Mouse (Mus musculus): Measurements from ENCODE around the gene Kirrel3. TPM values are rescaled to one million over a fixed set of nuclear protein-coding genes. Genes with fewer than 3 reads are reported as not detected.

The Kirrel3 gene
- polyA plus RNA-seq, 1 experiment from 2014 or later, result 2.3 TPM

DNA sequence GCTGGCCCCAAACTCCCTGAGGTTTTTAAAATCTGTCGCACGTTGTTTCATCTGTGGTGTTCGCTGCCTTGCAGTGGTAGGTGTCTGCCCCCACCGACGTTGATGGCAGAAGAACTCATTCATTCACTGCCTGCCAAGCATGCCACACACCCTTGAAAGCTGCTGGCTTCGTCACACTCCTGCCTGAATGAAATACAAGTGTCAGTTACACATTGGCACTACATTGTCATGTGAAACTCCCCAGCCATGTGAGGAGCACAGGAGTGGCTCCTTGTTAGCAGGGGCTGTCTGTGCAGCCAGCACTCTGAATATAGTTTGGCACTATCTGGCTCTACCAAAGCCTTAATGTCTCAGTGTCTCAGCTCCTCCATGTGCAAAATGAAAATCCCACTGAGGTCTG, 246.8 kb downstream of the Kirrel3 start:
- no peak for ATAC-seq (ENCODE audit: insufficient read depth, low FRiP score)
- no peak overlapping the region for H3K4me2 ChIP-seq (ENCODE audit: low read depth, low read length)
- H3K4me1 ChIP-seq (ENCODE audit: control insufficient read depth, insufficient read depth, low read length), result no peaks in the 10 kb centered on the region
- no peak overlapping the region for H3K9ac ChIP-seq (ENCODE audit: low read length)
- WGBS, result 59% methylated on average over 6 of the region's 6 CpGs
- H3K36me3 ChIP-seq (ENCODE audit: control insufficient read depth, insufficient read depth, low read length), result no peaks in the 10 kb centered on the region
- no peaks in the 10 kb centered on the region for H3K9me3 ChIP-seq (replicated peaks; ENCODE audit: control insufficient read depth, low read length)
- no peak overlapping the region for H3K4me3 ChIP-seq (replicated peaks; ENCODE audit: low read length)
- H3K27ac ChIP-seq (ENCODE audit: low read length), result no peak overlapping the region
- no peaks in the 10 kb centered on the region for H3K27me3 ChIP-seq (ENCODE audit: control insufficient read depth, insufficient read depth, low read length)

DNA sequence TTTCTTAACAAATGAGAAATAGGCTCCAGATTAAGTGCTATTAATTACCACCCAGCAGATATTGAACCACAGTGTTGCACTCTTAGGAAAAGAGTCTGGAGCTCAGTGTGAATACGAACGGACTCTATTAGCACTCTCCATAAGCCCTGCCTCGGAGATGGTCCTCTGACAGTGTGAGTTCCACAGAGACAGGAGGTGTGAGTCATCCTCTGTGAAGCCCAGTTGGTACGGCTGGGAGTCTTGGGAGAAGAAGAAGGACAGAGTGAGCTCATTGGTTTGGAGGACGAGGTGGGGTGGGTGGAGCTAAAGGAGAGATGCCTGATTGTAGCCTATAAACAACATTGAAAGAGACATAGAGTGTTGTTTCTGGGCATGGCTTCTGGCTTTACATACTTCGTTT, 247.9 kb downstream of the Kirrel3 start:
- ATAC-seq (ENCODE audit: insufficient read depth, low FRiP score), result no peak
- Histone ChIP-seq H3K4me2 (ENCODE audit: low read depth, low read length) (no peak overlapping the region), H3K4me1 (ENCODE audit: control insufficient read depth, insufficient read depth, low read length) (no peaks in the 10 kb centered on the region), H3K9me3 (replicated peaks; ENCODE audit: control insufficient read depth, low read length) (no peaks in the 10 kb centered on the region), H3K36me3 (ENCODE audit: control insufficient read depth, insufficient read depth, low read length) (no peaks in the 10 kb centered on the region), H3K27me3 (ENCODE audit: control insufficient read depth, insufficient read depth, low read length) (no peaks in the 10 kb centered on the region), H3K4me3 (replicated peaks; ENCODE audit: low read length) (no peak overlapping the region), H3K9ac (ENCODE audit: low read length) (no peak overlapping the region), H3K27ac (ENCODE audit: low read length) (no peak overlapping the region)
- 62% methylated on average over 6 of the region's 6 CpGs for WGBS

DNA sequence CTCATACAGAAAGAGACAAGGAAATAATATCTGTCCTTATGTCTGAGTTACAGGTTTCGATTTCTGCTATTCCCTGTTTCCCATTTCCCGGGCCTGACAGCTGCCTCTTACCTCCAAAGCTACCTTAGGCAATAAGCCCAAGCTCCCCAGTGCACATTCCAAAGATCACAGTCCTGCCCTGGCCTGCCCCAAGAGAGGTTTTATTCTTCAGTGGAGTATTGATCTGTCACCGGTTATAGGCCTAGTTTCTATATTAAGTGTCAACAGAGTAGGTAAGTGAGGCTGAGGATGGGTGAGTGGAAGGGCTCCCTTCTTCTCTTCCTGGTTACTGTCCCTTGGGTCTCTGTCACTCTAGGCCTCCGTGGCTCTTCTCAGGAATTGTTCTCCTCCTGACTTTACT, 249.3 kb downstream of the Kirrel3 start:
- Histone ChIP-seq H3K36me3 (ENCODE audit: control insufficient read depth, insufficient read depth, low read length) (no peaks in the 10 kb centered on the region), H3K27me3 (ENCODE audit: control insufficient read depth, insufficient read depth, low read length) (no peaks in the 10 kb centered on the region), H3K4me1 (ENCODE audit: control insufficient read depth, insufficient read depth, low read length) (no peaks in the 10 kb centered on the region), H3K9me3 (replicated peaks; ENCODE audit: control insufficient read depth, low read length) (no peaks in the 10 kb centered on the region), H3K9ac (ENCODE audit: low read length) (no peak overlapping the region), H3K4me3 (replicated peaks; ENCODE audit: low read length) (no peak overlapping the region), H3K27ac (ENCODE audit: low read length) (no peak overlapping the region), H3K4me2 (ENCODE audit: low read depth, low read length) (no peak overlapping the region)
- 70% methylated on average over 4 of the region's 4 CpGs for WGBS
- ATAC-seq (ENCODE audit: insufficient read depth, low FRiP score), result no peak

DNA sequence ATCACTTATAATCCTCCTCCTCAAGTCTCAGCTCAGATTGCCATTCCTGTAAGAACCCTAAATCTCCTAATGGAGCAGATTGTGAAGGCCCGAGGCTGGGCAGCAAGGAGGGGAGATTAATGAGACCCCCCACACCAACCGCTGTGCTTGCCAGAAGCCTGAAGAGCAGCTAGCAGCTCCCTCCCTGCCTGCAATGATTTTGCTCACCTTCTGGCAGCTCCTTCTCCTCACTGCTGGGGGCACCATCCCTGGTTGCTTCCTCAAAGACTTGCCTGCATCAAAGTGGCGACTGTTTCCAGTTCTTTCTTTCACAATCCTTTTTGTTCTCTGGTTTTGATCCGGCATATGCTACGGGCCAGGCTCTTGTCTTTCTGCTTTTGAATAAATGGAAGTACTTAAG, 253.7 kb downstream of the Kirrel3 start:
- 61% methylated on average over 5 of the region's 5 CpGs for WGBS
- no peaks in the 10 kb centered on the region for H3K9me3 ChIP-seq (replicated peaks; ENCODE audit: control insufficient read depth, low read length)

DNA sequence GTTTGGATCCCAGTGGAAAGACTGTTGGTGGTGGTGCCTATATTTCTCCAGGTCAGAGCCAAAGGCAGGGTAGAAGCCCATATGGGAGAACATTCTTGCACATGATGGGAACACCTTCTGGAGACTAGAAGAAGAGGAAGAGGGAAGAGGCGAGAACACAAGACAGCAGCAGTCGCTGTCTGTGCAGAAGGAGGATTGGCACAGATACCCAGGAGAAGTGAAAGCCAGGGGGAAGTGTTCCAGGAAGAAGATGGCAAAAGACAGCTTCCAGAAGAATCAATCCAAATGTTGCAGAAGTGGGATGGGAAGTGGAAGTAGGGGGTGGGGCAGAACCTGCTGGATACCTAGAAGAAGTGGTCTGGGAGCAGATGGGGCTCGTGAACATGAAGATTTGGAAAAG, 255.1 kb downstream of the Kirrel3 start:
- Histone ChIP-seq H3K4me1 (ENCODE audit: control insufficient read depth, insufficient read depth, low read length) (no peaks in the 10 kb centered on the region), H3K9ac (ENCODE audit: low read length) (no peak overlapping the region), H3K27me3 (ENCODE audit: control insufficient read depth, insufficient read depth, low read length) (no peaks in the 10 kb centered on the region), H3K4me3 (replicated peaks; ENCODE audit: low read length) (no peak overlapping the region), H3K4me2 (ENCODE audit: low read depth, low read length) (no peak overlapping the region), H3K9me3 (replicated peaks; ENCODE audit: control insufficient read depth, low read length) (no peaks in the 10 kb centered on the region), H3K36me3 (ENCODE audit: control insufficient read depth, insufficient read depth, low read length) (no peaks in the 10 kb centered on the region), H3K27ac (ENCODE audit: low read length) (no peak overlapping the region)
- WGBS, result 81% methylated on average over 3 of the region's 3 CpGs
- ATAC-seq (ENCODE audit: insufficient read depth, low FRiP score), result no peak

More for the DNA sequence above, 253.7 kb downstream of the Kirrel3 start:
- H3K36me3 ChIP-seq (ENCODE audit: control insufficient read depth, insufficient read depth, low read length), result no peaks in the 10 kb centered on the region
- H3K4me3 ChIP-seq (replicated peaks; ENCODE audit: low read length), result no peak overlapping the region
- no peak overlapping the region for H3K4me2 ChIP-seq (ENCODE audit: low read depth, low read length)
- no peak overlapping the region for H3K27ac ChIP-seq (ENCODE audit: low read length)
- no peaks in the 10 kb centered on the region for H3K27me3 ChIP-seq (ENCODE audit: control insufficient read depth, insufficient read depth, low read length)
- no peaks in the 10 kb centered on the region for H3K4me1 ChIP-seq (ENCODE audit: control insufficient read depth, insufficient read depth, low read length)
- no peak overlapping the region for H3K9ac ChIP-seq (ENCODE audit: low read length)
- no peak for ATAC-seq (ENCODE audit: insufficient read depth, low FRiP score)

DNA sequence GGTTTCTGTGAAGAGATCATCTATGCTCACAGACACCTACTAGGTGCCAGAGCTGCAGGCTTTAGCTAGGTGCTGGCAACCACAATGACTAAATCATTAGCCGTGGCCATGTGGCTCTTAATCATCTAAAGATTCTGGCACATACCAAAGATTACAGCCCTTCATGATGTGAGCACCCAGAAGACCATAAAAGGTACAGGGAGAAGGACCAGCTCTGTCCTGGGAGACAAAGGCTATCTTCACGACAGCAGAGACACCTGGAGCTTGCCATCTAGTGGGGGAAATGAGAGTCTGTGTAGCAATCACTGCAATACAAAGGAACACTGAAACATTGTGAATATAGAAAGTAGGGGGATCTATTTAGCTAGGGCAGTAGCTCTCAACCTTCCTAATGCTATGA, 262.3 kb downstream of the Kirrel3 start:
- no peaks in the 10 kb centered on the region for H3K36me3 ChIP-seq (ENCODE audit: control insufficient read depth, insufficient read depth, low read length)
- no peaks in the 10 kb centered on the region for H3K27me3 ChIP-seq (ENCODE audit: control insufficient read depth, insufficient read depth, low read length)
- H3K9me3 ChIP-seq (replicated peaks; ENCODE audit: control insufficient read depth, low read length), result no peaks in the 10 kb centered on the region
- 33% methylated on average over 2 of the region's 2 CpGs for WGBS
- no peak for ATAC-seq (ENCODE audit: insufficient read depth, low FRiP score)
- no peak overlapping the region for H3K4me2 ChIP-seq (ENCODE audit: low read depth, low read length)
- H3K9ac ChIP-seq (ENCODE audit: low read length), result no peak overlapping the region
- no peak overlapping the region for H3K27ac ChIP-seq (ENCODE audit: low read length)
- no peaks in the 10 kb centered on the region for H3K4me1 ChIP-seq (ENCODE audit: control insufficient read depth, insufficient read depth, low read length)
- no peak overlapping the region for H3K4me3 ChIP-seq (replicated peaks; ENCODE audit: low read length)

DNA sequence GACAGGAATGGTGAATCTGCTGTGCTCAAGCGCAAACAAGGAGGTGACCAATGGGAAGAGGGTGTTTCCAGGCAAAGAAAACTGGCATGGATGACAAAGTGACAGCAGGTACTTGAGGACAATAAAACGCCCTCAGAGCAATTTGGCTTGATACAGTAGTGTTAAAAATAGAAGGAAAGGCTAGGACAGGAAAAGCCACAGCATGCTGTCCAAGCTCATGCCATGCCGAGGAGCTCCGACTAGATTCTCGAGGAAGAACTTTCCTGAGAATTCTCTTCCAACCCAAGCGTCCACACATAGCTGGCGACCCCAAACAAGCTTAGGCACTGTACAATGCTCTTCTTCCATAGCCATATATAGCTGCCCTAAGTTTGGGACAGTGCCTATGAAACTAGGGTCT, 263.5 kb downstream of the Kirrel3 start:
- no peak for ATAC-seq (ENCODE audit: insufficient read depth, low FRiP score)
- Histone ChIP-seq H3K36me3 (ENCODE audit: control insufficient read depth, insufficient read depth, low read length) (no peaks in the 10 kb centered on the region), H3K4me2 (ENCODE audit: low read depth, low read length) (no peak overlapping the region), H3K9me3 (replicated peaks; ENCODE audit: control insufficient read depth, low read length) (no peaks in the 10 kb centered on the region), H3K4me3 (replicated peaks; ENCODE audit: low read length) (no peak overlapping the region), H3K4me1 (ENCODE audit: control insufficient read depth, insufficient read depth, low read length) (no peaks in the 10 kb centered on the region), H3K27ac (ENCODE audit: low read length) (no peak overlapping the region), H3K27me3 (ENCODE audit: control insufficient read depth, insufficient read depth, low read length) (no peaks in the 10 kb centered on the region), H3K9ac (ENCODE audit: low read length) (no peak overlapping the region)
- 87% methylated on average over 7 of the region's 7 CpGs for WGBS

DNA sequence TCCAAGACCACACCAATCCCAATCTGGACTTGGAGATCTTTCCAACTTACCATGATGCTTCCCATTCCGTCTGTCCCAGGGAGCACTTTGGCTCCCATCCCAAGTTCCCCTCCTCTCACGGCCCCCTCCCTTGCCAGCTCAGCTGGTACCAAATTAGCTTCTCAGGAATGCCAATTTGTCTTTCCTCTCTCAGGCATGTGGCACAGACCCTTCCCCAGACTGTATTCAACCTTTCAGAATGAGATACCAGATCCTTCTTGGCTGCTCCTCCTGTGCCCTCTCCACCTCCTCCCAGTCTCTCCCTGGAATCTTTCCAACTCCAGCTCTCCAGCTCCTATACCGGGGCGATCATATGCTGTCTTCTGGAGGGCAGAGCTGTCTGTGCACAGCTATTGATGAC, 264.2 kb downstream of the Kirrel3 start:
- WGBS, result 44% methylated on average over 4 of the region's 4 CpGs
- ATAC-seq (ENCODE audit: insufficient read depth, low FRiP score), result no peak
- Histone ChIP-seq H3K36me3 (ENCODE audit: control insufficient read depth, insufficient read depth, low read length) (no peaks in the 10 kb centered on the region), H3K27me3 (ENCODE audit: control insufficient read depth, insufficient read depth, low read length) (no peaks in the 10 kb centered on the region), H3K4me2 (ENCODE audit: low read depth, low read length) (no peak overlapping the region), H3K4me1 (ENCODE audit: control insufficient read depth, insufficient read depth, low read length) (no peaks in the 10 kb centered on the region), H3K4me3 (replicated peaks; ENCODE audit: low read length) (no peak overlapping the region), H3K9me3 (replicated peaks; ENCODE audit: control insufficient read depth, low read length) (no peaks in the 10 kb centered on the region), H3K27ac (ENCODE audit: low read length) (no peak overlapping the region), H3K9ac (ENCODE audit: low read length) (no peak overlapping the region)

DNA sequence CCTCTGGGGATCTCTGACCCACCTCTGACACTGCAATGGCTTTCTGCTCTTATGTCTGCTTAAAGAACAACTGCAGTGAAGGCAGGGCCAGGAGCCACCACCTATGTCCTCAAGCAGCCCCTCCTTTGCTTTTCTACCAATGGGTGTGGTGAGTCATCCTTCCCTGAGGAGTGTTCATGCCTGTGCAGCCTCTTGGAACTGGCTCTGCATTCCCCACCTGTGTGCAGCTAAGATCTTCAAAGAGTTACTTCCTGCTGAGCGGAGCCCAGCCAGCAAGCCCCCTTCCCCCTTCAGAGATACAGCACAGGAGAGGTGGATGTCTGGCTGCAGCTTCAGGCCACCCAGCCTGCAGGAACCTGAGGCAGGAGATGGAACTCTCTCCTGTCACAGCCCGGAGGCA, 265.2 kb downstream of the Kirrel3 start:
- 35% methylated on average over 2 of the region's 2 CpGs for WGBS
- no peaks in the 10 kb centered on the region for H3K36me3 ChIP-seq (ENCODE audit: control insufficient read depth, insufficient read depth, low read length)
- no peak for ATAC-seq (ENCODE audit: insufficient read depth, low FRiP score)
- H3K27ac ChIP-seq (ENCODE audit: low read length), result no peak overlapping the region
- no peaks in the 10 kb centered on the region for H3K4me1 ChIP-seq (ENCODE audit: control insufficient read depth, insufficient read depth, low read length)
- H3K4me3 ChIP-seq (replicated peaks; ENCODE audit: low read length), result no peak overlapping the region
- H3K4me2 ChIP-seq (ENCODE audit: low read depth, low read length), result no peak overlapping the region
- H3K27me3 ChIP-seq (ENCODE audit: control insufficient read depth, insufficient read depth, low read length), result no peaks in the 10 kb centered on the region
- H3K9ac ChIP-seq (ENCODE audit: low read length), result no peak overlapping the region
- no peaks in the 10 kb centered on the region for H3K9me3 ChIP-seq (replicated peaks; ENCODE audit: control insufficient read depth, low read length)
